Mouse (Mus musculus): ENCODE measurements around the gene Agap1.

DNA sequence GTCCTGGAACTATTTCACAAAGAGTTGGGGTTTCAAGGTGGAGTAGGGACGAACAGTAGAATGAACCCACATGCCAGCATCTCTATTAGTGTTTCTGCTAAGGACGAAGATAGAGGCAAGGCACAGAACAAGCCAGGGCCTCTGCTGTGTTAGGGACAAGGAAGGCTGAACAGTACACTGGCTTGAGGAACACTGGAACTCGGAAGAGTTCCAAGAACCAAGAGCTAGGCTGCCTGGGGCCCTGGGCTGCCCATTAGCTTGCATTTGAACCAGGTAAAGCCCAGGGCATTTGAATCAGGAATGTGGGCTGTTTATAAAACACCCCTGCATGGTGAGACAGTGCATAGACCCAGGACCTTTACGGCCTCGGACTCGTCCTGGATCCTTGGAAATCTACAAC is 940 bp upstream of the Agap1 start:
- TF ChIP-seq EP300 (optimal IDR thresholded peaks at IDR 0.05) (no peak), CTCF (IDR thresholded peaks at IDR 0.05; ENCODE audit: low read depth) (no peak)

Measured in stomach, postnatal 0 days (tissue).